Mouse (Mus musculus) forebrain, embryonic 16.5 days (tissue): ENCODE results near the gene Cep112. TPM values are rescaled to one million over a fixed set of nuclear protein-coding genes. Genes with fewer than 3 reads are reported as not detected.

Source experiments
- ATAC-seq: fragments of 200-750 bp; cut with Nextera tagmentation; 2 replicates; pipeline ENCODE4 v1.8.0; 2017; ENCODE audit warnings: mild to moderate bottlenecking, moderate library complexity
- H3K27ac ChIP-seq: fragments of 300-500 bp; sonication (generic); 2 replicates; pipeline ENCODE4 v1.5.1; 2014; ENCODE audit warnings: low read length, control low read depth
- H3K27me3 ChIP-seq: fragments of 300-500 bp; sonication (generic); replicated peaks from 2 replicates; pipeline ENCODE4 v1.6.1; 2014; ENCODE audit warnings: low read length; ENCODE audit not compliant: control insufficient read depth, insufficient read depth
- H3K36me3 ChIP-seq: fragments of 300-500 bp; sonication (generic); 2 replicates; pipeline ENCODE4 v1.6.1; 2014; ENCODE audit not compliant: control insufficient read depth, insufficient read depth
- H3K4me1 ChIP-seq: fragments of 300-500 bp; sonication (generic); replicated peaks from 2 replicates; pipeline ENCODE4 v1.6.1; 2014; ENCODE audit warnings: low read length; ENCODE audit not compliant: control insufficient read depth, insufficient read depth
- H3K4me2 ChIP-seq: fragments of 300-500 bp; sonication (generic); 2 replicates; pipeline ENCODE4 v1.6.1; 2014; ENCODE audit warnings: mild to moderate bottlenecking, low read length, control low read depth
- H3K4me3 ChIP-seq: fragments of 300-500 bp; sonication (generic); replicated peaks from 2 replicates; pipeline ENCODE4 v1.5.1; 2014; ENCODE audit warnings: mild to moderate bottlenecking, low read length, control low read depth
- H3K9ac ChIP-seq: fragments of 300-500 bp; sonication (generic); replicated peaks from 2 replicates; pipeline ENCODE4 v1.6.1; 2014; ENCODE audit warnings: low read depth, low read length, control low read depth
- H3K9me3 ChIP-seq: fragments of 300-500 bp; sonication (generic); 2 replicates; pipeline ENCODE4 v1.6.1; 2016; ENCODE audit warnings: low read length; ENCODE audit not compliant: control insufficient read depth
- WGBS: fragments of 180-500 bp; shearing (Covaris S2); extraction: QIAGEN DNeasy Blood & Tissue Kit; methylation state at CpG from one replicate; pipeline ENCODE4 v1.1.7; 2014; 5-methylcytosine and 5-hydroxymethylcytosine counted together
- polyA plus RNA-seq: library from polyadenylated mRNA; unstranded; fragments of >200 nt; fragmentation: Nextera tagmentation; extraction: Ambion mirVana; gene quantifications from 2 replicates; pipeline ENCODE4 v1.2.1, GENCODE M21; 2015

Cep112 gene
- polyA plus RNA-seq, 1 experiment from 2014 or later, result 14.2 TPM

GRCm38 (mm10) chr11:108889121-108889520 is 464.1 kb downstream of the Cep112 start:
- Histone ChIP-seq H3K9me3 (no peaks in the 10 kb centered on the region), H3K4me1 (peaks cover 22% of the 10 kb centered on the region), H3K4me3 (no peak overlapping the region), H3K9ac (no peak overlapping the region), H3K36me3 (no peaks in the 10 kb centered on the region), H3K4me2 (no peak overlapping the region), H3K27ac (no peak overlapping the region), H3K27me3 (peaks cover 6% of the 10 kb centered on the region; the same call in 1 of the 2 replicates)
- ATAC-seq, result no peak
- 46% methylated on average over 11 of the region's 11 CpGs for WGBS

GRCm38 (mm10) chr11:108890544-108890943 is 465.6 kb downstream of the Cep112 start:
- Histone ChIP-seq H3K36me3 (no peaks in the 10 kb centered on the region), H3K4me2 (peak overlapping the region; percentile 49), H3K27me3 (peaks cover 6% of the 10 kb centered on the region; the same call in 1 of the 2 replicates), H3K4me3 (peak overlapping the region; percentile 37), H3K27ac (no peak overlapping the region), H3K4me1 (peaks cover 22% of the 10 kb centered on the region), H3K9me3 (no peaks in the 10 kb centered on the region), H3K9ac (peak overlapping the region; percentile 10; the same call in 1 of the 2 replicates)
- ATAC-seq, result peak; percentile 42; the same call in 1 of the 2 replicates
- WGBS, result 13% methylated on average over 16 of the region's 16 CpGs

GRCm38 (mm10) chr11:108891111-108891870 is 466.3 kb downstream of the Cep112 start:
- H3K4me3 ChIP-seq, result peak overlapping the region; percentile 37
- H3K36me3 ChIP-seq, result no peaks in the 10 kb centered on the region
- peak overlapping the region; percentile 49 for H3K4me2 ChIP-seq
- no peaks in the 10 kb centered on the region for H3K9me3 ChIP-seq
- peak overlapping the region; percentile 29 for H3K9ac ChIP-seq
- H3K27me3 ChIP-seq, result peaks cover 6% of the 10 kb centered on the region; the same call in 1 of the 2 replicates
- ATAC-seq, result peak; percentile 94
- H3K4me1 ChIP-seq, result peaks cover 22% of the 10 kb centered on the region
- WGBS, result 2% methylated on average over 17 of the region's 17 CpGs
- H3K27ac ChIP-seq, result peak overlapping the region; percentile 46; the same call in 1 of the 2 replicates

- WGBS, result 5% methylated on average over 21 of the region's 21 CpGs
Observed at GRCm38 (mm10) chr11:108891871-108892380, 466.9 kb downstream of the Cep112 start.

GRCm38 (mm10) chr11:108892406-108892805 is 467.4 kb downstream of the Cep112 start:
- H3K4me2 ChIP-seq, result no peak overlapping the region; the same call in 1 of the 2 replicates
- peaks cover 22% of the 10 kb centered on the region for H3K4me1 ChIP-seq
- no peak for ATAC-seq
- WGBS, result 3% methylated on average over 6 of the region's 7 CpGs
- H3K4me3 ChIP-seq, result no peak overlapping the region
- H3K9ac ChIP-seq, result no peak overlapping the region
- H3K27ac ChIP-seq, result no peak overlapping the region
- peaks cover 6% of the 10 kb centered on the region; the same call in 1 of the 2 replicates for H3K27me3 ChIP-seq
- H3K9me3 ChIP-seq, result no peaks in the 10 kb centered on the region
- H3K36me3 ChIP-seq, result no peaks in the 10 kb centered on the region

More at GRCm38 (mm10) chr11:108891871-108892380, 466.9 kb downstream of the Cep112 start:
- Histone ChIP-seq H3K9ac (peak overlapping the region; percentile 29), H3K27me3 (peaks cover 6% of the 10 kb centered on the region; the same call in 1 of the 2 replicates), H3K4me2 (peak overlapping the region; percentile 49), H3K4me1 (peaks cover 22% of the 10 kb centered on the region), H3K36me3 (no peaks in the 10 kb centered on the region), H3K4me3 (peak overlapping the region; percentile 37), H3K9me3 (no peaks in the 10 kb centered on the region), H3K27ac (no peak overlapping the region)
- no peak for ATAC-seq

GRCm38 (mm10) chr11:108893232-108893790 is 468.3 kb downstream of the Cep112 start:
- Histone ChIP-seq H3K4me3 (no peak overlapping the region), H3K27ac (no peak overlapping the region), H3K4me1 (peaks cover 22% of the 10 kb centered on the region), H3K9ac (no peak overlapping the region), H3K4me2 (no peak overlapping the region), H3K27me3 (peaks cover 6% of the 10 kb centered on the region; the same call in 1 of the 2 replicates), H3K36me3 (no peaks in the 10 kb centered on the region), H3K9me3 (no peaks in the 10 kb centered on the region)
- ATAC-seq, result no peak
- WGBS, result 43% methylated on average over 12 of the region's 12 CpGs

- Histone ChIP-seq H3K4me3 (no peak overlapping the region), H3K4me1 (peaks cover 22% of the 10 kb centered on the region), H3K36me3 (no peaks in the 10 kb centered on the region), H3K27ac (no peak overlapping the region), H3K9me3 (no peaks in the 10 kb centered on the region), H3K4me2 (no peak overlapping the region), H3K27me3 (peaks cover 6% of the 10 kb centered on the region; the same call in 1 of the 2 replicates), H3K9ac (no peak overlapping the region)
- WGBS, result 40% methylated on average over 10 of the region's 10 CpGs
- no peak for ATAC-seq
Observed at GRCm38 (mm10) chr11:108893855-108894510, 469.0 kb downstream of the Cep112 start.

GRCm38 (mm10) chr11:108897034-108897433 is 472.0 kb downstream of the Cep112 start:
- Histone ChIP-seq H3K36me3 (no peaks in the 10 kb centered on the region), H3K4me1 (peaks cover 6% of the 10 kb centered on the region), H3K9ac (no peak overlapping the region), H3K27ac (no peak overlapping the region), H3K27me3 (peaks cover 6% of the 10 kb centered on the region; the same call in 1 of the 2 replicates), H3K4me2 (no peak overlapping the region), H3K9me3 (no peaks in the 10 kb centered on the region), H3K4me3 (no peak overlapping the region)
- WGBS, result 88% methylated on average over 4 of the region's 4 CpGs
- no peak for ATAC-seq

GRCm38 (mm10) chr11:108898063-108898462 is 473.1 kb downstream of the Cep112 start:
- Histone ChIP-seq H3K27me3 (peaks cover 2% of the 10 kb centered on the region; the same call in 1 of the 2 replicates), H3K9ac (no peak overlapping the region), H3K27ac (no peak overlapping the region), H3K4me3 (no peak overlapping the region), H3K4me2 (no peak overlapping the region), H3K9me3 (no peaks in the 10 kb centered on the region), H3K36me3 (no peaks in the 10 kb centered on the region), H3K4me1 (peaks cover 3% of the 10 kb centered on the region; the same call in 1 of the 2 replicates)
- ATAC-seq, result no peak
- WGBS, result 85% methylated on average over 9 of the region's 9 CpGs
